Mouse (Mus musculus) kidney, embryonic 14.5 days (tissue): Measurements from ENCODE around the gene Serpina3c. TPM values are rescaled to one million over a fixed set of nuclear protein-coding genes. Genes with fewer than 3 reads are reported as not detected.

ENCODE experiments used
- ATAC-seq: fragments of 200-750 bp; cut with Nextera tagmentation; 2 replicates; pipeline ENCODE4 v1.8.0; 2017; ENCODE audit warnings: moderate number of reproducible peaks, mild to moderate bottlenecking, moderate TSS enrichment, moderate library complexity; ENCODE audit not compliant: low FRiP score, low TSS enrichment
- H3K27ac ChIP-seq: fragments of 300-500 bp; sonication (generic); 2 replicates; pipeline ENCODE4 v1.5.1; 2014; ENCODE audit warnings: low read depth, mild to moderate bottlenecking, low read length, moderate library complexity, mixed read lengths
- H3K27me3 ChIP-seq: fragments of 300-500 bp; sonication (generic); 2 replicates; pipeline ENCODE4 v1.6.1; 2014; ENCODE audit warnings: mild to moderate bottlenecking, low read length; ENCODE audit not compliant: control insufficient read depth, insufficient read depth
- H3K36me3 ChIP-seq: fragments of 300-500 bp; sonication (generic); 2 replicates; pipeline ENCODE4 v1.6.1; 2014; ENCODE audit warnings: low read length, mixed read lengths; ENCODE audit not compliant: control insufficient read depth, insufficient read depth
- H3K4me1 ChIP-seq: fragments of 300-500 bp; sonication (generic); 2 replicates; pipeline ENCODE4 v1.6.1; 2014; ENCODE audit warnings: low read length, mixed read lengths; ENCODE audit not compliant: control insufficient read depth, insufficient read depth
- H3K4me2 ChIP-seq: fragments of 300-500 bp; sonication (generic); replicated peaks from 2 replicates; pipeline ENCODE4 v1.6.1; 2014; ENCODE audit warnings: low read depth, mild to moderate bottlenecking, low read length
- H3K4me3 ChIP-seq: fragments of 300-500 bp; sonication (generic); 2 replicates; pipeline ENCODE4 v1.5.1; 2014; ENCODE audit warnings: mild to moderate bottlenecking, low read length
- H3K9ac ChIP-seq: fragments of 300-500 bp; sonication (generic); 2 replicates; pipeline ENCODE4 v1.6.1; 2014; ENCODE audit warnings: low read depth, mild to moderate bottlenecking, low read length, moderate library complexity
- H3K9me3 ChIP-seq: fragments of 300-500 bp; sonication (generic); 2 replicates; pipeline ENCODE4 v1.6.1; 2016; ENCODE audit warnings: low read length; ENCODE audit not compliant: control insufficient read depth
- WGBS: fragments of 180-500 bp; shearing (Covaris S2); extraction: QIAGEN DNeasy Blood & Tissue Kit; methylation state at CpG from one replicate; pipeline ENCODE4 v1.1.7; 2014; 5-methylcytosine and 5-hydroxymethylcytosine counted together
- polyA plus RNA-seq: library from polyadenylated mRNA; unstranded; fragments of >200 nt; fragmentation: Nextera tagmentation; extraction: Ambion mirVana; gene quantifications from 2 replicates; pipeline ENCODE4 v1.2.1, GENCODE M21; 2014

Gene Serpina3c
- not detected in 2 replicates for polyA plus RNA-seq

DNA sequence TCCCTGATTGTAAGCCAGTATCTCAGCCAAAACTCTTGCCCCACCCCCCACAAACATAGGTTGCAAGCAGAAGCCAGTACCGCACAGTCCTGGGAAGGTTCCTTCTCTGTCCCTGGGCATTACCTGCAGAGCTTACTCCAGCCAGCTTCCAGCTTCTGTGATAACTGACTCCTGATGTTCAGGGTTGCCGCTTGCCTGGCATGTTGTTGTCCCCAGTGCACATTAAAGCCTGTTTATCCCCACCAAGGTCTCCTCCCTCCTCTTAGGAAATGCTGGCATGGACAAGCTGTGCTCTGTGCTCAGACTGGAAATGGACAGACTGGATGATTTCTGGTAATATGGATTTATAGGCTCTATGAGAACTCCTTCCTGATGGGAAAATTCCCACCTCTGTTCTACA lies at the start of gene Serpina3c:
Serpina3c (minus strand) TSS at position 215 of the 400 bp plus-strand sequence.
- H3K36me3 ChIP-seq = no peaks in the 10 kb centered on the region
- H3K9ac ChIP-seq = no peak within 1 kb of the TSS
- H3K9me3 ChIP-seq = no peaks in the 10 kb centered on the region
- H3K4me2 ChIP-seq = no peak within 1 kb of the TSS
- WGBS = 94% methylated on average over 2 of the region's 2 CpGs
- ATAC-seq = no peak
- no peak within 1 kb of the TSS for H3K4me3 ChIP-seq
- H3K4me1 ChIP-seq = no peaks in the 10 kb centered on the region
- no peak within 1 kb of the TSS for H3K27ac ChIP-seq
- H3K27me3 ChIP-seq = no peaks in the 10 kb centered on the region

DNA sequence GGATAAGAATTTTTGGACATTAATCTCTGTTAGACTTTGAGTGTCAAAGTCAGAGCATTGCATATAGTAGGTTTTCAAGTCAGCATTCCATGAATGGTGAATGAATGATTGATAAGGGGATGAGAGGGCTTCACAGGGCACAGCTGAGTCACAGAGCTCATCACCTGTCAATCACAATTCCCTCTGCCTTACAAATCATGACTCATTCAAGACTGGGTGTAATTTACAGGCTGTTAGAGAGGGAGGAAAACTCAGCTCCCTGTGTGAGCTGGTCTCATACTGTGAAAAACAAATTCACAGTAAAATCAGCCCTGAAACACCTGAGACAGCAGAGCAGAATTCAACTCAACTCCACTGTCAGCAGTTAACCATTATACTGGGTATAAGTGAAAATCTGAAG lies 37.2 kb upstream of the Serpina3c start:
- no peak for ATAC-seq
- no peak overlapping the region for H3K27ac ChIP-seq
- no peaks in the 10 kb centered on the region for H3K27me3 ChIP-seq
- no peaks in the 10 kb centered on the region for H3K36me3 ChIP-seq
- H3K9ac ChIP-seq = no peak overlapping the region
- H3K4me1 ChIP-seq = no peaks in the 10 kb centered on the region
- no peak overlapping the region for H3K4me3 ChIP-seq
- H3K9me3 ChIP-seq = no peaks in the 10 kb centered on the region
- no peak overlapping the region for H3K4me2 ChIP-seq

DNA sequence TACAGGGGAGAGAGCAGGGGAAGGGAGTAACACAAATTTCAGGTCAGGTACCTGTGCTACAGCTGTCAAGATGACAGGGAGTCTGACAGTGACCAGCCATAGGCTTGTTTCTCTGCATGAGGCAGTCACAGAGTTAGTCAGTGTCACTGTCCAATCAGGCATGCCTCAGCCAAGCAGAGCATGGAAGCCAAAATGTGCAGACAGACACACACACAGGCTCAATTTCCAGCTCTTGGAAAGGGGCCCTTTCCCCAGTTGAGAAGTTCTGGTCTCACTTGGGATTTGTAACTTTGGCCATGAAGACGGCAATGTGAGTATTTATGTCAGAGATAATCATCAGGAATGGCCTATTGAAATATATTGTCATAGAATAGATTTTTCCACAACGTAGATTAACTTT lies 35.6 kb upstream of the Serpina3c start:
- WGBS = 76% methylated on average over 2 of the region's 2 CpGs
- no peak for ATAC-seq
- H3K4me3 ChIP-seq = no peak overlapping the region

DNA sequence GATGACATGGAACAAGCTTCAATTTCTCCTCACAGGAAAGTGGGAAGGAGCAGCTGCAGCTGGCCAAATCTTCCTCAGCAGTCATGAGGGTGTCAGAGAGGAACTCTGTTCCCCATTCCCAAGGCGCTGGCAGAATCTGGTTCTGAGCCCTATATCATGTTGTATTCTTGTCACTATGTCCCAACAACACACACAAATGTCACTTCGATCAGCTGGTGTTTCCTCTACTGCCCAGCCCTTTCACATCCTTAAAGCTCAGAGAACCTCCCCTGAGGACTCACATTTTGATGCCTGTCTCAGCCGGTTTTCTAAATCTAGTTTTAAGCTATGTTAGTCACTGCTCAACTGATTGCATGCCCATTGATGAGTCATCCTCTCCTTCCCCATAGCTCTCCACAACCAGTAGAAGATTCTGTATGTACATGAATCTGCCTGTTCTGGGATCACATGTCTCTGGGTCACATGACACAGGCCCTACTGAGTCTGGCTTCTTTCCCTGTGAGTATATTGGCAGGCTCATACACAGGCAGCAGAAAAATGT lies 32.4 kb upstream of the Serpina3c start:
- Histone ChIP-seq H3K9me3 (no peaks in the 10 kb centered on the region), H3K27me3 (no peaks in the 10 kb centered on the region), H3K4me1 (no peaks in the 10 kb centered on the region), H3K36me3 (no peaks in the 10 kb centered on the region), H3K4me2 (no peak overlapping the region), H3K27ac (no peak overlapping the region), H3K4me3 (no peak overlapping the region), H3K9ac (no peak overlapping the region)
- 79% methylated on average over 3 of the region's 3 CpGs for WGBS
- ATAC-seq = no peak

More for the DNA sequence above, 35.6 kb upstream of the Serpina3c start:
- no peaks in the 10 kb centered on the region for H3K36me3 ChIP-seq
- no peak overlapping the region for H3K4me2 ChIP-seq
- no peaks in the 10 kb centered on the region for H3K9me3 ChIP-seq
- no peaks in the 10 kb centered on the region for H3K27me3 ChIP-seq
- H3K27ac ChIP-seq = no peak overlapping the region
- no peaks in the 10 kb centered on the region for H3K4me1 ChIP-seq
- no peak overlapping the region for H3K9ac ChIP-seq

- Histone ChIP-seq H3K4me3 (no peak overlapping the region), H3K4me2 (no peak overlapping the region), H3K27me3 (no peaks in the 10 kb centered on the region), H3K4me1 (no peaks in the 10 kb centered on the region), H3K9me3 (no peaks in the 10 kb centered on the region), H3K36me3 (no peaks in the 10 kb centered on the region), H3K27ac (no peak overlapping the region), H3K9ac (no peak overlapping the region)
- no peak for ATAC-seq
- 86% methylated on average over 4 of the region's 4 CpGs for WGBS
Measured at GRCm38 (mm10) chr12:104185046-104185445, 31.4 kb upstream of the Serpina3c start.

- Histone ChIP-seq H3K9ac (no peak overlapping the region), H3K36me3 (no peaks in the 10 kb centered on the region), H3K27ac (no peak overlapping the region), H3K4me2 (no peak overlapping the region), H3K27me3 (no peaks in the 10 kb centered on the region), H3K4me1 (no peaks in the 10 kb centered on the region), H3K9me3 (no peaks in the 10 kb centered on the region), H3K4me3 (no peak overlapping the region)
- ATAC-seq = no peak
- WGBS = 76% methylated on average over 2 of the region's 2 CpGs
Measured at GRCm38 (mm10) chr12:104178987-104179386, 25.3 kb upstream of the Serpina3c start.

DNA sequence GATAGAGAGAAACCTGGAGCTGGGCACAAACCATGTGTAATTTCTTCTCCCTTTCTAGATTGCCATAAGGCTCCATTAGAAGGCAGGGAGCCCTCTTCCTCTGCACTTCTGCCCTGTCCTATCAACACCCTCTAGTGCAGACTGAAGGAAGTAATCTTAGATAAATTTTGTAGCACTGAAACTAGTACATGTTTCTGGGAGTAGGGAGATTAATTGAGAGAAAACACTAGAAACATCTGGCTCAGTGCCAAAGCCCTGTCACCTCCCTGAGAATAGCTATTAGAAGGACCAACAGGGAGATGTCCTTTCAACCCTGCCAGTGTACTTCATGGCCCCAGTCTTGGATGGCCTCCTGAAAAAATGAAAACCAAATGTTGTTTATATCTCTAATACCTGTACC lies 24.9 kb upstream of the Serpina3c start:
- H3K4me1 ChIP-seq = no peaks in the 10 kb centered on the region
- H3K9me3 ChIP-seq = no peaks in the 10 kb centered on the region
- no peaks in the 10 kb centered on the region for H3K27me3 ChIP-seq
- H3K36me3 ChIP-seq = no peaks in the 10 kb centered on the region
- no peak overlapping the region for H3K9ac ChIP-seq
- no peak overlapping the region for H3K4me3 ChIP-seq
- no peak overlapping the region for H3K4me2 ChIP-seq
- no peak overlapping the region for H3K27ac ChIP-seq
- ATAC-seq = no peak

DNA sequence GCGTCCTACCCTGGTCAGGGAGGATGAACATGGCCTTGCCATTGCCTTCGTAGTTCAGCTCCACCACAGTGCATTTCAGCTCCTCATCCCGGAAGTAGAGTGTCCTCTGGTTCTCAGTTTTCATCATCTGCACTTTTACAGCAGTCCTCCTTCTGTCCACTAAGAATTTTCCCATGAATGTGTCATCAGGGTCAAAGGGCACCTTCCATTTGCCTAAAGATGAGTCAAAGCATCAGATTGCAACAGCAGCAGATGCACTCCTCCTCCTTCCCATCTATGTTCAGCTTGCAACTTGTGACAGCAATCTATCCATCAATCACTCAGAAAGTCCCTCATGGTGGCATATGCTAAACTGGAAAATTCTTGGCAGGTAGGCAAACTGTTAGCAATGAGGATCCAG lies 22.0 kb upstream of the Serpina3c start:
- no peak for ATAC-seq
- no peaks in the 10 kb centered on the region for H3K9me3 ChIP-seq
- no peaks in the 10 kb centered on the region for H3K4me1 ChIP-seq
- H3K4me3 ChIP-seq = no peak overlapping the region
- H3K27ac ChIP-seq = no peak overlapping the region
- no peak overlapping the region for H3K9ac ChIP-seq
- H3K27me3 ChIP-seq = no peaks in the 10 kb centered on the region
- WGBS = 76% methylated on average over 3 of the region's 3 CpGs
- H3K4me2 ChIP-seq = no peak overlapping the region
- H3K36me3 ChIP-seq = no peaks in the 10 kb centered on the region

- no peak overlapping the region for H3K27ac ChIP-seq
- WGBS = 59% methylated on average over 3 of the region's 3 CpGs
- H3K36me3 ChIP-seq = no peaks in the 10 kb centered on the region
- no peaks in the 10 kb centered on the region for H3K9me3 ChIP-seq
- ATAC-seq = no peak
- H3K9ac ChIP-seq = no peak overlapping the region
- no peaks in the 10 kb centered on the region for H3K27me3 ChIP-seq
- H3K4me2 ChIP-seq = no peak overlapping the region
- no peak overlapping the region for H3K4me3 ChIP-seq
- H3K4me1 ChIP-seq = no peaks in the 10 kb centered on the region
Measured at GRCm38 (mm10) chr12:104174747-104175146, 21.1 kb upstream of the Serpina3c start.
